Mouse (Mus musculus): ENCODE results near the gene Gm20388.

GRCm38 (mm10) chr8:122569996-122570395 lies 2659.4 kb downstream of the Gm20388 start:
- TF ChIP-seq CTCF (IDR thresholded peaks at IDR 0.05; ENCODE audit: low read depth) (no peak), EP300 (IDR thresholded peaks at IDR 0.05; ENCODE audit: low read depth) (no peak)
